Mouse (Mus musculus): ENCODE measurements around the gene Atrip. TPM values are rescaled to one million over a fixed set of nuclear protein-coding genes. Genes with fewer than 3 reads are reported as not detected.

The Atrip gene
- total and polyA plus RNA-seq, 2 experiments from 2014 or later: 32.2 to 52.3 TPM

GRCm38 (mm10) chr9:109052490-109053260 lies 21.2 kb downstream of the Atrip start:
- TF ChIP-seq CTCF (IDR thresholded peaks at IDR 0.05; ENCODE audit: low read depth): no peak
- Histone ChIP-seq H3K9ac (replicated peaks; ENCODE audit: low read length) (no peak overlapping the region), H3K27ac (no peak overlapping the region), H3K4me1 (ENCODE audit: insufficient read depth, low read length) (peaks cover 9% of the 10 kb centered on the region), H3K36me3 (ENCODE audit: insufficient read depth, low read length) (peaks cover 9% of the 10 kb centered on the region; the same call in 1 of the 2 replicates), H3K9me3 (ENCODE audit: low read length) (no peaks in the 10 kb centered on the region), H3K4me3 (ENCODE audit: low read length) (no peak overlapping the region), H3K27me3 (ENCODE audit: insufficient read depth, low read length) (no peaks in the 10 kb centered on the region), H3K4me2 (ENCODE audit: low read depth, low read length) (no peak overlapping the region)
- DNase-seq (ENCODE audit: low spot score) (no peak), ATAC-seq (no peak)
- 91% methylated on average over 9 of the region's 9 CpGs for WGBS

- no peak overlapping the region for H3K4me3 ChIP-seq (ENCODE audit: low read length)
- no peak overlapping the region for H3K4me2 ChIP-seq (ENCODE audit: low read depth, low read length)
- ATAC-seq (no peak), DNase-seq (ENCODE audit: low spot score) (no peak)
- 87% methylated on average over 10 of the region's 10 CpGs for WGBS
- no peaks in the 10 kb centered on the region for H3K27me3 ChIP-seq (ENCODE audit: insufficient read depth, low read length)
- no peaks in the 10 kb centered on the region for H3K9me3 ChIP-seq (ENCODE audit: low read length)
- H3K36me3 ChIP-seq (ENCODE audit: insufficient read depth, low read length): peaks cover 1% of the 10 kb centered on the region; the same call in 1 of the 2 replicates
- H3K27ac ChIP-seq: no peak overlapping the region
- no peak for TF ChIP-seq CTCF (IDR thresholded peaks at IDR 0.05; ENCODE audit: low read depth)
- peaks cover 9% of the 10 kb centered on the region for H3K4me1 ChIP-seq (ENCODE audit: insufficient read depth, low read length)
- no peak overlapping the region for H3K9ac ChIP-seq (replicated peaks; ENCODE audit: low read length)
These were observed 22.1 kb downstream of the Atrip start for GRCm38 (mm10) chr9:109051651-109052489.

- no peak for TF ChIP-seq CTCF (IDR thresholded peaks at IDR 0.05; ENCODE audit: low read depth)
- Histone ChIP-seq H3K4me2 (ENCODE audit: low read depth, low read length) (no peak overlapping the region), H3K36me3 (ENCODE audit: insufficient read depth, low read length) (no peaks in the 10 kb centered on the region), H3K9me3 (ENCODE audit: low read length) (no peaks in the 10 kb centered on the region), H3K27ac (no peak overlapping the region), H3K4me3 (ENCODE audit: low read length) (no peak overlapping the region), H3K4me1 (ENCODE audit: insufficient read depth, low read length) (peaks cover 9% of the 10 kb centered on the region), H3K9ac (replicated peaks; ENCODE audit: low read length) (no peak overlapping the region), H3K27me3 (ENCODE audit: insufficient read depth, low read length) (no peaks in the 10 kb centered on the region)
- 91% methylated on average over 13 of the region's 13 CpGs for WGBS
- ATAC-seq: no peak
- DNase-seq (ENCODE audit: low spot score): no peak
These were observed 22.9 kb downstream of the Atrip start for GRCm38 (mm10) chr9:109051011-109051501.

GRCm38 (mm10) chr9:109050674-109050997 lies 23.3 kb downstream of the Atrip start:
- no peak for TF ChIP-seq CTCF (IDR thresholded peaks at IDR 0.05; ENCODE audit: low read depth)
- Histone ChIP-seq H3K36me3 (ENCODE audit: insufficient read depth, low read length) (no peaks in the 10 kb centered on the region), H3K27ac (no peak overlapping the region), H3K27me3 (ENCODE audit: insufficient read depth, low read length) (no peaks in the 10 kb centered on the region), H3K4me2 (ENCODE audit: low read depth, low read length) (no peak overlapping the region), H3K9me3 (ENCODE audit: low read length) (no peaks in the 10 kb centered on the region), H3K9ac (replicated peaks; ENCODE audit: low read length) (0 out of 2 replicates have a peak overlapping the region, but pooled peaks have one; percentile 13), H3K4me1 (ENCODE audit: insufficient read depth, low read length) (peaks cover 8% of the 10 kb centered on the region), H3K4me3 (ENCODE audit: low read length) (no peak overlapping the region)
- DNase-seq (ENCODE audit: low spot score): no peak
- WGBS: 82% methylated on average over 3 of the region's 3 CpGs
- no peak for ATAC-seq

GRCm38 (mm10) chr9:109049996-109050673 lies 23.8 kb downstream of the Atrip start:
- no peak overlapping the region for H3K27ac ChIP-seq
- no peak overlapping the region for H3K4me3 ChIP-seq (ENCODE audit: low read length)
- 83% methylated on average over 9 of the region's 9 CpGs for WGBS
- no peaks in the 10 kb centered on the region for H3K27me3 ChIP-seq (ENCODE audit: insufficient read depth, low read length)
- H3K4me1 ChIP-seq (ENCODE audit: insufficient read depth, low read length): peaks cover 3% of the 10 kb centered on the region; the same call in 1 of the 2 replicates
- H3K36me3 ChIP-seq (ENCODE audit: insufficient read depth, low read length): no peaks in the 10 kb centered on the region
- no peak overlapping the region for H3K4me2 ChIP-seq (ENCODE audit: low read depth, low read length)
- H3K9ac ChIP-seq (replicated peaks; ENCODE audit: low read length): 0 out of 2 replicates have a peak overlapping the region, but pooled peaks have one; percentile 13
- H3K9me3 ChIP-seq (ENCODE audit: low read length): no peaks in the 10 kb centered on the region
- TF ChIP-seq CTCF (IDR thresholded peaks at IDR 0.05; ENCODE audit: low read depth): no peak
- ATAC-seq (no peak), DNase-seq (ENCODE audit: low spot score) (no peak)

- no peak overlapping the region for H3K27ac ChIP-seq
- no peaks in the 10 kb centered on the region for H3K4me1 ChIP-seq (ENCODE audit: insufficient read depth, low read length)
- no peak overlapping the region for H3K4me2 ChIP-seq (ENCODE audit: low read depth, low read length)
- no peaks in the 10 kb centered on the region for H3K36me3 ChIP-seq (ENCODE audit: insufficient read depth, low read length)
- DNase-seq (ENCODE audit: low spot score): no peak
- no peak for TF ChIP-seq CTCF (IDR thresholded peaks at IDR 0.05; ENCODE audit: low read depth)
- H3K4me3 ChIP-seq (ENCODE audit: low read length): no peak overlapping the region
- ATAC-seq: no peak
- no peaks in the 10 kb centered on the region for H3K27me3 ChIP-seq (ENCODE audit: insufficient read depth, low read length)
- no peaks in the 10 kb centered on the region for H3K9me3 ChIP-seq (ENCODE audit: low read length)
- no peak overlapping the region for H3K9ac ChIP-seq (replicated peaks; ENCODE audit: low read length)
- 85% methylated on average over 7 of the region's 7 CpGs for WGBS
These were observed 24.6 kb downstream of the Atrip start for GRCm38 (mm10) chr9:109049316-109049715.
